Mouse (Mus musculus): ENCODE data around the gene Mapkbp1. TPM values are rescaled to one million over a fixed set of nuclear protein-coding genes. Genes with fewer than 3 reads are reported as not detected.

Gene Mapkbp1
- polyA plus RNA-seq, 1 experiment from 2014 or later: 0.28 TPM

GRCm38 (mm10) chr2:119992349-119992748 lies 19.9 kb downstream of the Mapkbp1 start:
- H3K27me3 ChIP-seq: no peaks in the 10 kb centered on the region
- DNase-seq: no peak
- ATAC-seq (ENCODE audit: low read depth): no peak
- H3K4me3 ChIP-seq (replicated peaks): no peak overlapping the region
- H3K9me3 ChIP-seq (replicated peaks): no peaks in the 10 kb centered on the region
- no peak overlapping the region for H3K27ac ChIP-seq
- WGBS (ENCODE audit: insufficient replicate concordance): 70% methylated on average over 2 of the region's 2 CpGs
- H3K4me2 ChIP-seq: no peak overlapping the region
- H3K9ac ChIP-seq: no peak overlapping the region
- H3K4me1 ChIP-seq (replicated peaks): 0 out of 2 replicates have a peak, but pooled peaks cover 8% of the 10 kb centered on the region
- no peaks in the 10 kb centered on the region for H3K36me3 ChIP-seq

GRCm38 (mm10) chr2:119993515-119993914 lies 21.0 kb downstream of the Mapkbp1 start:
- Histone ChIP-seq H3K9ac (no peak overlapping the region), H3K4me1 (replicated peaks) (0 out of 2 replicates have a peak, but pooled peaks cover 8% of the 10 kb centered on the region), H3K4me3 (replicated peaks) (no peak overlapping the region), H3K9me3 (replicated peaks) (no peaks in the 10 kb centered on the region), H3K27ac (no peak overlapping the region), H3K4me2 (no peak overlapping the region), H3K27me3 (no peaks in the 10 kb centered on the region), H3K36me3 (no peaks in the 10 kb centered on the region)
- ATAC-seq (ENCODE audit: low read depth): no peak
- 46% methylated on average over 2 of the region's 2 CpGs for WGBS (ENCODE audit: insufficient replicate concordance)
- DNase-seq: no peak

GRCm38 (mm10) chr2:119994839-119995238 lies 22.3 kb downstream of the Mapkbp1 start:
- WGBS (ENCODE audit: insufficient replicate concordance): 62% methylated on average over 6 of the region's 6 CpGs
- no peak for DNase-seq
- H3K4me3 ChIP-seq (replicated peaks): no peak overlapping the region
- H3K27me3 ChIP-seq: no peaks in the 10 kb centered on the region
- H3K36me3 ChIP-seq: no peaks in the 10 kb centered on the region
- H3K4me1 ChIP-seq (replicated peaks): 0 out of 2 replicates have a peak, but pooled peaks cover 8% of the 10 kb centered on the region
- no peak overlapping the region for H3K9ac ChIP-seq
- H3K9me3 ChIP-seq (replicated peaks): no peaks in the 10 kb centered on the region
- no peak overlapping the region for H3K4me2 ChIP-seq
- no peak overlapping the region for H3K27ac ChIP-seq
- no peak for ATAC-seq (ENCODE audit: low read depth)

- H3K4me2 ChIP-seq: no peak overlapping the region
Observed at GRCm38 (mm10) chr2:119995391-119996281, 23.1 kb downstream of the Mapkbp1 start.

GRCm38 (mm10) chr2:119997354-119997753 lies 24.9 kb downstream of the Mapkbp1 start:
- Histone ChIP-seq H3K4me3 (replicated peaks) (no peak overlapping the region), H3K9me3 (replicated peaks) (no peaks in the 10 kb centered on the region), H3K36me3 (no peaks in the 10 kb centered on the region), H3K9ac (no peak overlapping the region), H3K27me3 (no peaks in the 10 kb centered on the region), H3K4me2 (no peak overlapping the region), H3K4me1 (replicated peaks) (peaks cover 18% of the 10 kb centered on the region), H3K27ac (no peak overlapping the region)
- WGBS (ENCODE audit: insufficient replicate concordance): 67% methylated on average over 4 of the region's 4 CpGs
- no peak for ATAC-seq (ENCODE audit: low read depth)
- DNase-seq: no peak

More at GRCm38 (mm10) chr2:119995391-119996281, 23.1 kb downstream of the Mapkbp1 start:
- no peak overlapping the region for H3K9ac ChIP-seq
- 0 out of 2 replicates have a peak overlapping the region, but pooled peaks have one; percentile 21 for H3K27ac ChIP-seq
- ATAC-seq (ENCODE audit: low read depth) (no peak), DNase-seq (no peak)
- H3K4me1 ChIP-seq (replicated peaks): peaks cover 10% of the 10 kb centered on the region; the same call in 1 of the 2 replicates
- H3K4me3 ChIP-seq (replicated peaks): no peak overlapping the region
- no peaks in the 10 kb centered on the region for H3K9me3 ChIP-seq (replicated peaks)
- 46% methylated on average over 9 of the region's 9 CpGs for WGBS (ENCODE audit: insufficient replicate concordance)
- H3K36me3 ChIP-seq: no peaks in the 10 kb centered on the region
- no peaks in the 10 kb centered on the region for H3K27me3 ChIP-seq

- H3K9me3 ChIP-seq (replicated peaks): no peaks in the 10 kb centered on the region
- no peak overlapping the region for H3K4me3 ChIP-seq (replicated peaks)
- no peak for DNase-seq
- H3K36me3 ChIP-seq: no peaks in the 10 kb centered on the region
- no peak for ATAC-seq (ENCODE audit: low read depth)
- no peak overlapping the region for H3K4me2 ChIP-seq
- H3K27me3 ChIP-seq: no peaks in the 10 kb centered on the region
- peaks cover 17% of the 10 kb centered on the region for H3K4me1 ChIP-seq (replicated peaks)
- no peak overlapping the region for H3K9ac ChIP-seq
- 75% methylated on average over 2 of the region's 2 CpGs for WGBS (ENCODE audit: insufficient replicate concordance)
- no peak overlapping the region for H3K27ac ChIP-seq
Observed at GRCm38 (mm10) chr2:119999731-120000130, 27.2 kb downstream of the Mapkbp1 start.

GRCm38 (mm10) chr2:120000882-120001584 lies 28.5 kb downstream of the Mapkbp1 start:
- Histone ChIP-seq H3K9me3 (replicated peaks) (no peaks in the 10 kb centered on the region), H3K27me3 (no peaks in the 10 kb centered on the region), H3K4me3 (replicated peaks) (no peak overlapping the region), H3K36me3 (no peaks in the 10 kb centered on the region), H3K9ac (no peak overlapping the region), H3K4me2 (no peak overlapping the region), H3K27ac (no peak overlapping the region), H3K4me1 (replicated peaks) (peaks cover 9% of the 10 kb centered on the region)
- 35% methylated on average over 3 of the region's 3 CpGs for WGBS (ENCODE audit: insufficient replicate concordance)
- DNase-seq (no peak), ATAC-seq (ENCODE audit: low read depth) (0 out of 2 replicates have a peak, but pooled peaks have one; percentile 29)

GRCm38 (mm10) chr2:120001956-120002355 lies 29.5 kb downstream of the Mapkbp1 start:
- H3K36me3 ChIP-seq: no peaks in the 10 kb centered on the region
- ATAC-seq (ENCODE audit: low read depth) (no peak), DNase-seq (no peak)
- no peak overlapping the region for H3K9ac ChIP-seq
- no peaks in the 10 kb centered on the region for H3K27me3 ChIP-seq
- no peak overlapping the region for H3K27ac ChIP-seq
- no peak overlapping the region for H3K4me3 ChIP-seq (replicated peaks)
- H3K4me2 ChIP-seq: no peak overlapping the region
- peaks cover 9% of the 10 kb centered on the region for H3K4me1 ChIP-seq (replicated peaks)
- no peaks in the 10 kb centered on the region for H3K9me3 ChIP-seq (replicated peaks)
- WGBS (ENCODE audit: insufficient replicate concordance): 48% methylated on average over 4 of the region's 4 CpGs

- no peak for DNase-seq
- Histone ChIP-seq H3K27me3 (no peaks in the 10 kb centered on the region), H3K36me3 (no peaks in the 10 kb centered on the region), H3K4me1 (replicated peaks) (peaks cover 9% of the 10 kb centered on the region), H3K9me3 (replicated peaks) (no peaks in the 10 kb centered on the region), H3K27ac (no peak overlapping the region), H3K9ac (no peak overlapping the region), H3K4me2 (no peak overlapping the region), H3K4me3 (replicated peaks) (no peak overlapping the region)
- ATAC-seq (ENCODE audit: low read depth): no peak
- WGBS (ENCODE audit: insufficient replicate concordance): 57% methylated on average over 2 of the region's 2 CpGs
Observed at GRCm38 (mm10) chr2:120003970-120004369, 31.5 kb downstream of the Mapkbp1 start.

- no peak overlapping the region for H3K4me2 ChIP-seq
- no peaks in the 10 kb centered on the region for H3K27me3 ChIP-seq
- H3K36me3 ChIP-seq: no peaks in the 10 kb centered on the region
- ATAC-seq (ENCODE audit: low read depth): no peak
- 92% methylated on average over 7 of the region's 7 CpGs for WGBS (ENCODE audit: insufficient replicate concordance)
- no peak overlapping the region for H3K4me3 ChIP-seq (replicated peaks)
- H3K9ac ChIP-seq: no peak overlapping the region
- H3K9me3 ChIP-seq (replicated peaks): no peaks in the 10 kb centered on the region
- no peak for DNase-seq
- no peaks in the 10 kb centered on the region for H3K4me1 ChIP-seq (replicated peaks)
- H3K27ac ChIP-seq: no peak overlapping the region
Observed at GRCm38 (mm10) chr2:120006696-120007095, 34.2 kb downstream of the Mapkbp1 start.

- WGBS (ENCODE audit: insufficient replicate concordance): 76% methylated on average over 4 of the region's 4 CpGs
- ATAC-seq (ENCODE audit: low read depth) (no peak), DNase-seq (no peak)
- H3K36me3 ChIP-seq: no peaks in the 10 kb centered on the region
- H3K9ac ChIP-seq: no peak overlapping the region
- H3K4me3 ChIP-seq (replicated peaks): no peak overlapping the region
- H3K4me1 ChIP-seq (replicated peaks): peaks cover 3% of the 10 kb centered on the region
- no peak overlapping the region for H3K4me2 ChIP-seq
- no peaks in the 10 kb centered on the region for H3K27me3 ChIP-seq
- H3K9me3 ChIP-seq (replicated peaks): no peaks in the 10 kb centered on the region
- H3K27ac ChIP-seq: no peak overlapping the region
Observed at GRCm38 (mm10) chr2:120007680-120008210, 35.2 kb downstream of the Mapkbp1 start.

All from liver, embryonic 13.5 days (tissue).